Mouse (Mus musculus): ENCODE data around the gene Mvb12a. TPM values are rescaled to one million over a fixed set of nuclear protein-coding genes. Genes with fewer than 3 reads are reported as not detected.
"Not testable (repeated sequence)": the region's sequence is repeated elsewhere in the genome, so short reads cannot be mapped to it uniquely, and the experiment has no call there.

The Mvb12a gene
- polyA plus RNA-seq, 1 experiment from 2014 or later = 61.6 TPM

GRCm38 (mm10) chr8:71509316-71509715 lies 33.4 kb upstream of the Mvb12a start:
- H3K4me1 ChIP-seq = peaks cover 7% of the 10 kb centered on the region
- no peak overlapping the region for H3K4me2 ChIP-seq
- 62% methylated on average over 2 of the region's 2 CpGs for WGBS
- H3K27ac ChIP-seq = no peak overlapping the region
- no peak for ATAC-seq (replicated peaks)
- H3K27me3 ChIP-seq (replicated peaks) = peaks cover 63% of the 10 kb centered on the region
- H3K4me3 ChIP-seq = no peak overlapping the region
- H3K36me3 ChIP-seq (replicated peaks) = no peaks in the 10 kb centered on the region
- H3K9me3 ChIP-seq = no peaks in the 10 kb centered on the region
- H3K9ac ChIP-seq = no peak overlapping the region

DNA sequence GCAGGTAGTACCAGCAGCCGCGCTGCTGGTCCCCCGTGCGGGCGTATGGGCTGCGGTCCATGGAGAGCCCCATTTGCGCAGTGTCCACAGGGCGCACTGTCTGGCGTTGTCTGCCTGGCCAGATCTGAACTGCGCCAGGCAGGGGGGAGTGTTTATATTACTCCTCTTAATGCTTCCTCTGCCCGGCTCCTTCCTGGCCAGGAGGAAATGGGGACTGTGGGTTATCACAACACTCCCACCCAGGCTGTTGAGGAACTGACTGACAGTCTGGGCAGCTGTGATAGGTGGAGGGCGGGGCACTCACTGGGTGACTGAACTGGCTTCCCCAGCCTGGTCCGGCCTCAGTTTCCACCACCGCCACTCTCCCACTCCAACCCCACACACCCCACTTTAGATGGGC lies 31.1 kb upstream of the Mvb12a start, which contains the start of gene Plvap:
TSS of gene Plvap (minus strand) at position 109 of the 400 bp plus-strand sequence.
- no peak within 1 kb of the TSS for H3K4me3 ChIP-seq
- no peak within 1 kb of the TSS for H3K9ac ChIP-seq
- no peaks in the 10 kb centered on the region for H3K9me3 ChIP-seq
- peaks cover 7% of the 10 kb centered on the region for H3K4me1 ChIP-seq
- no peak within 1 kb of the TSS for H3K4me2 ChIP-seq
- no peaks in the 10 kb centered on the region for H3K36me3 ChIP-seq (replicated peaks)
- ATAC-seq (replicated peaks) = no peak
- WGBS = 87% methylated on average over 14 of the region's 14 CpGs
- no peak within 1 kb of the TSS for H3K27ac ChIP-seq
- H3K27me3 ChIP-seq (replicated peaks) = peaks cover 44% of the 10 kb centered on the region

DNA sequence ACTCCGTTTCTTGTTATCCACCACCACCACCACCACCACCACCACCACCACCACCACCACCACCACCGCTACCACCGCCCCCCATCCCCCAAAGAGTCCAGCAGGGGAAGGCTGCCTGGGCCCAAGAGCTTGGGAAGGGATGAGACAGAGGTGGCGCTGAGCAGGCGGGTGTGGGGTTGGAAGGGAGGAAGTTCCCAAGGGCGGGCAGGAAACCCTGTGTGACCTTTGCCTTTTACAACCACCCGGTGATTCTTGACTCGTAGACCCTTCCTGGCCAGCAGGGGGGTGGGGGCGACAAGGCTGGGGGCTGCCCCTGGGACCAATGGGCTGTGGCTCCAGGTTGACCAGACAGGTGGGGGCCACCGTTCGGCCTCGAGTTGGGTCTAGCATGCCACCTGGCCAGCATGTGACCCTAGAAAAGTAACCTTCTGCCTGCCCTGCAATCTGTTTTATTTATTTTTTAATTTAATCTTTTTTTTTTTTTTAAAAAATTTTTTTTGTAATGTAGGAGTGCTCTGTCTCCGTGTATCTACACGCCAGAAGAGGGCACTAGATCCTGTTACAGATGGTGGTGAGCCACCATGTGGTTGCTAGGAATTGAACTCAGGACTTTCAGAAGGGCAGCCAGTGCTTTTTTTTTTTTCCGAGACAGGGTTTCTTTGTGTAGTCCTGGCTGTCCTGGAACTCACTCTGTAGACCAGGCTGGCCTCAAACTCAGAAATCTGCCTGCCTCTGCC lies 29.5 kb upstream of the Mvb12a start:
- Histone ChIP-seq H3K4me2 (no peak overlapping the region), H3K4me3 (no peak overlapping the region), H3K9ac (no peak overlapping the region), H3K27me3 (replicated peaks) (peaks cover 29% of the 10 kb centered on the region), H3K4me1 (no peaks in the 10 kb centered on the region; the same call in 1 of the 2 replicates), H3K27ac (no peak overlapping the region), H3K36me3 (replicated peaks) (no peaks in the 10 kb centered on the region), H3K9me3 (no peaks in the 10 kb centered on the region)
- WGBS = 79% methylated on average over 15 of the region's 15 CpGs
- ATAC-seq (replicated peaks) = no peak

DNA sequence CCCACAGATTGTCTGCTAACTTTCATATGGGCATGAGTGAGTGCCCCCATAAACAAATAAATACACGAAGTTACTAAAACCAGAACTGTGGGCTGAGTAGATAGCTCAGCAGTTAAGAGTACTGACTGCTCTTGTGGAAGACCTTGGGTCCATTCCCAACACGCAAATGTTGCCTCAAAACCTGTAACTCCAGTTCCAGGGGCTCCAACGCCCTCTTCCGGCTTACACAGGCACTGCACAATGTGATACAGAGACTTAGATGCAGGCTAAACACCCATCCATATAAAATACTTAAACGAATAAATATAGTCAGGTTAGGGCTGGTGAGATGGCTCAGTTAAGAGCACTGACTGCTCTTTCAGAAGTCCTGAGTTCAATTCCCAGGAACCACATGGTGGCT lies 27.7 kb upstream of the Mvb12a start:
- Histone ChIP-seq H3K9ac (no peak overlapping the region), H3K36me3 (replicated peaks) (no peaks in the 10 kb centered on the region), H3K9me3 (no peaks in the 10 kb centered on the region), H3K4me2 (no peak overlapping the region), H3K4me1 (no peaks in the 10 kb centered on the region; the same call in 1 of the 2 replicates), H3K27ac (no peak overlapping the region), H3K4me3 (no peak overlapping the region), H3K27me3 (replicated peaks) (peaks cover 14% of the 10 kb centered on the region; the same call in 1 of the 2 replicates)
- no peak for ATAC-seq (replicated peaks)
- WGBS = 71% methylated on average over 5 of the region's 5 CpGs

GRCm38 (mm10) chr8:71516786-71517185 lies 25.9 kb upstream of the Mvb12a start:
- no peak overlapping the region for H3K27ac ChIP-seq
- ATAC-seq (replicated peaks) = no peak
- no peak overlapping the region for H3K4me2 ChIP-seq
- peaks cover 4% of the 10 kb centered on the region; the same call in 1 of the 2 replicates for H3K4me1 ChIP-seq
- no peaks in the 10 kb centered on the region for H3K36me3 ChIP-seq (replicated peaks)
- no peaks in the 10 kb centered on the region for H3K9me3 ChIP-seq
- H3K9ac ChIP-seq = no peak overlapping the region
- H3K27me3 ChIP-seq (replicated peaks) = no peaks in the 10 kb centered on the region
- WGBS = 24% methylated on average over 6 of the region's 6 CpGs
- H3K4me3 ChIP-seq = no peak overlapping the region

GRCm38 (mm10) chr8:71519037-71519825 lies 23.5 kb upstream of the Mvb12a start:
- H3K9me3 ChIP-seq; H3K9ac ChIP-seq; H3K4me1 ChIP-seq; ATAC-seq (replicated peaks); H3K4me3 ChIP-seq; H3K4me2 ChIP-seq; H3K27me3 ChIP-seq (replicated peaks); H3K36me3 ChIP-seq (replicated peaks); H3K27ac ChIP-seq: not testable (repeated sequence)
- WGBS = 43% methylated on average over 10 of the region's 10 CpGs

DNA sequence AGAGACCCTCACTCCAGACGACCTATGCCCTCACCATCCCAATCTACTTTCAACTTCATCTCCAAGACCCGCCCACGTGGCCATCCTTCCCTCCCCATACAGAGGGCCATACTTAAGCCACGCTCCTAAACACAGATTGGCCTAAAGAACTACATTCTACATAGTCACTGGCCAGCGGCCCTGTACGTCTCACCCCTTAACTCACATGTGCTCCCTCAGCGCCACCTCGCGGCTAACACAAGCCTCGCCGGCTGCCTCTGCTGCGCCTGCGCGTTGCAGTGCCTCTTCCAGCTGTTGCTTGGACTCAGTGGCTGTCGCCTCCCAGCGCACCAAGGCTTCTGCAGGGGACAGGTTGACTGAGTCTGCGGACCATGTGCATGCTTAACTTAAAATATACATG lies 21.1 kb upstream of the Mvb12a start:
- Histone ChIP-seq H3K36me3 (replicated peaks) (no peaks in the 10 kb centered on the region), H3K9ac (no peak overlapping the region), H3K27me3 (replicated peaks) (peaks cover 27% of the 10 kb centered on the region), H3K9me3 (no peaks in the 10 kb centered on the region), H3K4me1 (peaks cover 8% of the 10 kb centered on the region; the same call in 1 of the 2 replicates), H3K27ac (no peak overlapping the region), H3K4me3 (no peak overlapping the region), H3K4me2 (peak overlapping the region; percentile 32)
- peak; percentile 81 for ATAC-seq (replicated peaks)
- WGBS = 5% methylated on average over 17 of the region's 17 CpGs

- Histone ChIP-seq H3K4me2 (peak within 1 kb of the TSS; percentile 13; the same call in 1 of the 2 replicates), H3K9me3 (no peaks in the 10 kb centered on the region), H3K27ac (no peak within 1 kb of the TSS), H3K4me3 (0 out of 2 replicates have a peak within 1 kb of the TSS, but pooled peaks have one; percentile 6), H3K36me3 (replicated peaks) (no peaks in the 10 kb centered on the region), H3K4me1 (peaks cover 8% of the 10 kb centered on the region; the same call in 1 of the 2 replicates), H3K27me3 (replicated peaks) (peaks cover 36% of the 10 kb centered on the region), H3K9ac (no peak within 1 kb of the TSS)
- 7% methylated on average over 46 of the region's 46 CpGs for WGBS
- no peak for ATAC-seq (replicated peaks)
Measured at GRCm38 (mm10) chr8:71525226-71526050, 17.3 kb upstream of the Mvb12a start, which contains the start of gene Ccdc194. TSS of gene Ccdc194 (minus strand) at chr8:71525711.

GRCm38 (mm10) chr8:71526272-71526671 lies 16.4 kb upstream of the Mvb12a start:
- Histone ChIP-seq H3K36me3 (replicated peaks) (no peaks in the 10 kb centered on the region), H3K27me3 (replicated peaks) (peaks cover 36% of the 10 kb centered on the region), H3K4me3 (no peak overlapping the region), H3K9me3 (no peaks in the 10 kb centered on the region), H3K4me2 (no peak overlapping the region), H3K4me1 (peaks cover 8% of the 10 kb centered on the region; the same call in 1 of the 2 replicates), H3K9ac (no peak overlapping the region), H3K27ac (no peak overlapping the region)
- 9% methylated on average over 6 of the region's 6 CpGs for WGBS
- ATAC-seq (replicated peaks) = no peak

DNA sequence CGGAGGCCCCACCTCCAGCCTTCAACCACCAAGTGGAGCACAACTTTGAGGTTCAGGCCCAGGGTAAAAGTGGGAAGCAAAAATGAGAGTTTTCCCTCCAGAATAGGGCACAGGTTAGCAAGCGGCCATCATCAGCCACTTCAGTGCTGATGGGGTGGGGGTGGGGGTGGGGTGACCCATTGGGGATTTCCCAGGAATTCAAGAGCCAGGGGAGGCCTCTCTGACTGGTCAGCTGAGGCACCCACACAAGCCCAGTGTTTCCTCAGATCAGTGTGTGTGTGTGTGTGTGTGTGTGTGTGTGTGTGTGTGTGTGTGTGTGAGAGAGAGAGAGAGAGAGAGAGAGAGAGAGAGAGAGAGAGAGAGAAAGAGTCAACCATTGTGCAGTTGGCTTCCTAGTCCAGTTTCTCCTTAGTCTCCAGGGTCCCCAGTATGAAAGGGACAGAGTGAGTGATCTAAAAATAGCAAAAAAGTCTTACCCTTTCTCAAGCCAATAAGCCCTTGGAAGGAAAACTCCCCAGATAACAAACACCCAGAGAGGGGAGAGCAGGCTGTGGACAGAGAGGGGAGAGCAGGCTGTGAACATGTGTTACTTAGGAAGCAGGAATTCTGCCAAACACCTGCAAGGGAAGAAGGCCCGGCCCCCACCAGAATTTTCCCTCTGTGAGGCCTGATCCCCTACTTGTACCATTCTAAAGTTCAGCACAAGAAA lies 15.4 kb upstream of the Mvb12a start:
- peaks cover 3% of the 10 kb centered on the region; the same call in 1 of the 2 replicates for H3K4me1 ChIP-seq
- 50% methylated on average over 3 of the region's 3 CpGs for WGBS
- no peak overlapping the region for H3K4me3 ChIP-seq
- H3K4me2 ChIP-seq = no peak overlapping the region
- no peak overlapping the region for H3K27ac ChIP-seq
- no peaks in the 10 kb centered on the region for H3K9me3 ChIP-seq
- peaks cover 36% of the 10 kb centered on the region for H3K27me3 ChIP-seq (replicated peaks)
- no peak for ATAC-seq (replicated peaks)
- no peaks in the 10 kb centered on the region for H3K36me3 ChIP-seq (replicated peaks)
- no peak overlapping the region for H3K9ac ChIP-seq

- no peaks in the 10 kb centered on the region for H3K9me3 ChIP-seq
- H3K9ac ChIP-seq = no peak overlapping the region
- H3K4me1 ChIP-seq = peaks cover 3% of the 10 kb centered on the region; the same call in 1 of the 2 replicates
- peak overlapping the region; percentile 62 for H3K27ac ChIP-seq
- 81% methylated on average over 11 of the region's 11 CpGs for WGBS
- peaks cover 34% of the 10 kb centered on the region for H3K27me3 ChIP-seq (replicated peaks)
- H3K4me3 ChIP-seq = no peak overlapping the region
- H3K36me3 ChIP-seq (replicated peaks) = no peaks in the 10 kb centered on the region
- no peak for ATAC-seq (replicated peaks)
- no peak overlapping the region for H3K4me2 ChIP-seq
Measured at GRCm38 (mm10) chr8:71528362-71529073, 14.2 kb upstream of the Mvb12a start.

All from midbrain, embryonic 15.5 days (tissue).